Mouse (Mus musculus): ENCODE measurements at regions not wholly inside any gene's neighbourhood (a gene's known extent, or its start where the extent isn't known, plus 50 kb on each side); places are given as distances from the start of the nearest gene placed in this dataset.

DNA sequence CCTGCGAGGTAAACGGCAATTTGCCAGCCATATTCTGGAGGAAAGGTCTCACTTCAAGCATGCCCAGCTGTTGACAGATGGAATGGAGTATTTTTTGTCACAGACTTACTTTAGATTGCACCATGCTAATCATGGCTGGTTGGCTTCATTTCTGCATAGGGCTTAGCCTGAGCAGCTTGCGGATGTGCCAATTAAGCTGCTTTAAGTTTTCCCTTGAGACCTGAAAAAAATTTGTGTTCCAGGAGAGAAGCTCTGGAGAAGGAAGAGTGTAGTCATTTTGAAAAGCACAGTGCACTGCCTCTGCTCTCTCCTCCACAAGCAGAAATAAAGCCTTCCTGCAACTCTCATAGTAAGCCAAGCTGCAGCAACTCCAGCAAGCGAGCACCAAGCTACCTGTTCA is 182.8 kb upstream of the Pitrm1 start:
- DNase-seq (ENCODE audit: low spot score) = no peak
- Histone ChIP-seq H3K9ac (replicated peaks; ENCODE audit: low read depth) (no peak overlapping the region), H3K27me3 (replicated peaks; ENCODE audit: insufficient read depth, low read length) (no peaks in the 10 kb centered on the region), H3K4me1 (ENCODE audit: insufficient read depth, low read depth, low read length) (no peaks in the 10 kb centered on the region), H3K27ac (ENCODE audit: low read length) (no peak overlapping the region), H3K4me3 (ENCODE audit: low read depth, low read length) (no peak overlapping the region), H3K9me3 (ENCODE audit: low read length) (no peaks in the 10 kb centered on the region), H3K36me3 (ENCODE audit: insufficient read depth, low read length) (no peaks in the 10 kb centered on the region), H3K4me2 (replicated peaks; ENCODE audit: low read depth, low read length) (no peak overlapping the region)
- no peak for ATAC-seq
- TF ChIP-seq CTCF (IDR thresholded peaks at IDR 0.05) = no peak
- no peak for TF ChIP-seq EP300 (IDR thresholded peaks at IDR 0.05)
- WGBS = 83% methylated on average over 4 of the region's 4 CpGs

DNA sequence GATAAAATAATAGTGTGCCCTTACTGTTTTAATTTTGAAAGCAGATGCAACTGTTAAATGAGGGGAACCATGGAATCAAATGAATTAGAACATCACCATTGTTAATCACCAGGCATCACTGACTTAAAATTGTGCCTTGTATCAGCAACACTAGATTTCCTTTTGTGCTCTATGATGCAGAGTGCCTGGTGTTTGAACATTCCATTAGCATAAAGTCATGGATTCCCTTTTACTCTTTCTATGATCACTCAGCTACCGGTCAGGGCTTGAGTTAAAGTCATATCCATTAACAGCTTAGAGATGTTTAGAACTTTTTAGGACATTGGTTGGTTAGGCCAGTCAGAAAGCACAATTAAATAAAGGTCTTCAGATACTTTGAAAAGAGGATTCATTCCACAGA is 180.3 kb upstream of the Pitrm1 start:
- Histone ChIP-seq H3K9ac (replicated peaks; ENCODE audit: low read depth) (no peak overlapping the region), H3K36me3 (ENCODE audit: insufficient read depth, low read length) (no peaks in the 10 kb centered on the region), H3K4me1 (ENCODE audit: insufficient read depth, low read depth, low read length) (no peaks in the 10 kb centered on the region), H3K27me3 (replicated peaks; ENCODE audit: insufficient read depth, low read length) (no peaks in the 10 kb centered on the region), H3K4me2 (replicated peaks; ENCODE audit: low read depth, low read length) (no peak overlapping the region), H3K27ac (ENCODE audit: low read length) (no peak overlapping the region), H3K9me3 (ENCODE audit: low read length) (no peaks in the 10 kb centered on the region), H3K4me3 (ENCODE audit: low read depth, low read length) (no peak overlapping the region)
- no peak for TF ChIP-seq EP300 (IDR thresholded peaks at IDR 0.05)
- no peak for TF ChIP-seq CTCF (IDR thresholded peaks at IDR 0.05)
- ATAC-seq (no peak), DNase-seq (ENCODE audit: low spot score) (no peak)
- WGBS = 65% methylated on average over 1 of the region's 1 CpGs

DNA sequence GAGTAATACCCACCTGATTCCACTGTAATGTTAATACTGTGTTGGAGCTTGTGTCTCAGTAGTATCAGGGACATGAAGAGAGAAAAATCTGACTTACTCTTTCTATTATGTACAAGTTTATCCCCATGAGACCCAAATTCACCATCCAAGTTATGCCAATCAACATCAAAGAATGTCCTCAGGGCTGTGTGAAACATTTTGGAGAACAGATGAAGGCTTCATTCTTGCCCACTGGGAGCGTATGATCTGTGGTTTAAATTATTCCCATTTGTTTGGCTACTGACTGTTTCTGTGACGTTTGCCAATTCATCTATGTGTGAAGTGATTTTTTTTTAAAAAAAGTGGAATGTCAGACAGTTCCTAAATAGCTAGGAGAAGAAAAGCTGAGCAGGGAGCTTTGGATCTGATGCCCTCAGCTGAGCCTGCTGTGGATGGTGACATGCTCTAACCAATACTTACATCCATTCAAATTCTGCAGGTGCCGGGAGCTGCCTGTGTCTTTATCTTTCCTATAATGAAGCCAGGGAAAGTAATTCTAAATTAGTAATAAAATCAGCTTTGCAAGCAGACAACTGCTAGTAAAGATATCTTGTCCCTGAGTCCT is 173.3 kb upstream of the Pitrm1 start:
- DNase-seq (ENCODE audit: low spot score) (no peak), ATAC-seq (no peak)
- Histone ChIP-seq H3K36me3 (ENCODE audit: insufficient read depth, low read length) (no peaks in the 10 kb centered on the region), H3K4me2 (replicated peaks; ENCODE audit: low read depth, low read length) (no peak overlapping the region), H3K4me3 (ENCODE audit: low read depth, low read length) (no peak overlapping the region), H3K4me1 (ENCODE audit: insufficient read depth, low read depth, low read length) (no peaks in the 10 kb centered on the region), H3K27me3 (replicated peaks; ENCODE audit: insufficient read depth, low read length) (no peaks in the 10 kb centered on the region), H3K9me3 (ENCODE audit: low read length) (no peaks in the 10 kb centered on the region), H3K27ac (ENCODE audit: low read length) (no peak overlapping the region), H3K9ac (replicated peaks; ENCODE audit: low read depth) (no peak overlapping the region)
- 67% methylated on average over 3 of the region's 3 CpGs for WGBS
- TF ChIP-seq CTCF (IDR thresholded peaks at IDR 0.05) (no peak), EP300 (IDR thresholded peaks at IDR 0.05) (no peak)

DNA sequence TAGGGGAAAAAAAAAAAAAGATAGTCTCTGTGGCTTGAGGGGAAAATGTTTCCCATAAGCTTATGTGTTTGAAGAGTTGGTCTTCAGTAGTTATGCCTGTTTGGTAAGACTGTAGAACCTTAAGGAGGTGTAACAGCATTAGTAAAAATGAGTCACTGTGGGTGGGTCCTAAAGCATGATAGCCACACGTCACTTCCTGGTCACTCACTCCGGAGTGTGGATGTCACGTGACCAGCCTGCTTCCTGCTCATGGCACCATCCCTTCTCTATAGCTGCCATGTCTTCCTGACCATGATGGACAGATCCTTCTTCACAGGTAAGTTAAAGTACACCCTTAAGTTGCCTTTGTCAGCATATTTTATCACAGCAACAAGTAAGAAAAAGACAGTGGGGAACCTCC is 170.0 kb upstream of the Pitrm1 start:
- H3K27ac ChIP-seq (ENCODE audit: low read length) = no peak overlapping the region
- no peaks in the 10 kb centered on the region for H3K27me3 ChIP-seq (replicated peaks; ENCODE audit: insufficient read depth, low read length)
- TF ChIP-seq CTCF (IDR thresholded peaks at IDR 0.05) (no peak), EP300 (IDR thresholded peaks at IDR 0.05) (no peak)
- no peak overlapping the region for H3K4me3 ChIP-seq (ENCODE audit: low read depth, low read length)
- 81% methylated on average over 3 of the region's 3 CpGs for WGBS
- no peaks in the 10 kb centered on the region for H3K9me3 ChIP-seq (ENCODE audit: low read length)
- no peaks in the 10 kb centered on the region for H3K36me3 ChIP-seq (ENCODE audit: insufficient read depth, low read length)
- DNase-seq (ENCODE audit: low spot score) = no peak
- no peaks in the 10 kb centered on the region for H3K4me1 ChIP-seq (ENCODE audit: insufficient read depth, low read depth, low read length)
- H3K4me2 ChIP-seq (replicated peaks; ENCODE audit: low read depth, low read length) = no peak overlapping the region
- no peak overlapping the region for H3K9ac ChIP-seq (replicated peaks; ENCODE audit: low read depth)
- ATAC-seq = no peak

DNA sequence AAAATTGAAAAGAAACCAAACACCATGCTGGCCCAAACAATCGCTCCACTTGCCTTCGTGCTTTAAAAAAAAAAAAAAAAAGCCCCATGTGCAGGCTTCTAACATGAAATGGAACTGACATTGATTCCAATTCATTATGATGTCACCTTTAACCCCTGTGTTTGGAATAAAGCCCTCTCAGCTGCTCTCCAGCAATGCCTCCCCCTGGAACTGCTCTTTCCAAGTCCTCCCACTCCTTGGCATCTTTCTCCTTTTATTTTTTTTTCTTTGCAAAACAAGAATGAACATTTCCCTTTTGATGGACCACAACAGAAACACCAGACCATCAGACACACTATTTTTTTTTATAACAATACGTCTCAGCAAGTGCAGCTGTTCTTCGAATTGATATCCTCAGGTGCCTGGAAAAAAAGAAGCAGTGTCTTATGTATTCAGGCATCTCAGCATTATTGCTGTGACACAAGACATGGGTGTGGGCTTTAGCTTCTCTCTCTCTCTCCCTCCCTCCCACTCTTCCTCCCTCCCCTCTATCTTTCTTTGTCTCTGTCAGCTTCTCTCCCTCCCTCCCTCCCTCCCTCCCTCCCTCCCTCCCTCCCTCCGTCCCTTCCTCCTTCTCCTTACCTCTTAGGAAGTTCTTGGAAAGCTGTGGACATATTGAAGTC is 152.3 kb upstream of the Pitrm1 start:
- DNase-seq (ENCODE audit: low spot score) = no peak
- no peak for ATAC-seq
- no peaks in the 10 kb centered on the region for H3K36me3 ChIP-seq (ENCODE audit: insufficient read depth, low read length)
- no peaks in the 10 kb centered on the region for H3K9me3 ChIP-seq (ENCODE audit: low read length)
- H3K4me3 ChIP-seq (ENCODE audit: low read depth, low read length) = no peak overlapping the region
- 73% methylated on average over 4 of the region's 5 CpGs for WGBS
- no peaks in the 10 kb centered on the region for H3K27me3 ChIP-seq (replicated peaks; ENCODE audit: insufficient read depth, low read length)
- H3K9ac ChIP-seq (replicated peaks; ENCODE audit: low read depth) = no peak overlapping the region
- H3K4me1 ChIP-seq (ENCODE audit: insufficient read depth, low read depth, low read length) = no peaks in the 10 kb centered on the region
- H3K27ac ChIP-seq (ENCODE audit: low read length) = no peak overlapping the region
- TF ChIP-seq EP300 (IDR thresholded peaks at IDR 0.05) (no peak), CTCF (IDR thresholded peaks at IDR 0.05) (no peak)
- H3K4me2 ChIP-seq (replicated peaks; ENCODE audit: low read depth, low read length) = no peak overlapping the region

DNA sequence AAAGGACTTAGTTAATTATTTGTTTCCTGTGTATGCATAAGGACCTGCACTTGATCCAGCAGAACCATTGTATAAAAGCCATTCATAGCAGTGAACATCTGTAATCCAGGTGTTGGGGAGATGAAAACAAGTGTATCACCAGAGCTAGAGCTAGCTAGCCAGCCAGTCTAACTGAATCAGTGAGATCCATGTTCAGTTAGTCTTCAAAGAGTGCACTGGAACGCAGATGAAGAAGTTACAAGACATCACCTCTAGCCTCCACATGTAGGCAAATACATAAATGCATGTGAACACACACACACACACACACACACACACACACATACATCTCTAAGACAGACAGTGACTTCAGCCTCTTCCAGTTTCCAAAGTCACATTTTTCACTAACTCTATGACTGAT is 150.3 kb upstream of the Pitrm1 start:
- Histone ChIP-seq H3K4me2 (replicated peaks; ENCODE audit: low read depth, low read length) (no peak overlapping the region), H3K36me3 (ENCODE audit: insufficient read depth, low read length) (no peaks in the 10 kb centered on the region), H3K4me1 (ENCODE audit: insufficient read depth, low read depth, low read length) (no peaks in the 10 kb centered on the region), H3K4me3 (ENCODE audit: low read depth, low read length) (no peak overlapping the region), H3K9ac (replicated peaks; ENCODE audit: low read depth) (no peak overlapping the region), H3K27me3 (replicated peaks; ENCODE audit: insufficient read depth, low read length) (no peaks in the 10 kb centered on the region), H3K27ac (ENCODE audit: low read length) (no peak overlapping the region), H3K9me3 (ENCODE audit: low read length) (no peaks in the 10 kb centered on the region)
- ATAC-seq (no peak), DNase-seq (ENCODE audit: low spot score) (no peak)
- no peak for TF ChIP-seq EP300 (IDR thresholded peaks at IDR 0.05)
- no peak for TF ChIP-seq CTCF (IDR thresholded peaks at IDR 0.05)
- WGBS = 84% methylated on average over 1 of the region's 1 CpGs
